Mouse (Mus musculus) stomach, embryonic 16.5 days (tissue): ENCODE data around the gene Rsl1d1. TPM values are rescaled to one million over a fixed set of nuclear protein-coding genes. Genes with fewer than 3 reads are reported as not detected.
"Not testable (repeated sequence)": the region's sequence is repeated elsewhere in the genome, so short reads cannot be mapped to it uniquely, and the experiment has no call there.

Experiments
- ATAC-seq: fragments of 200-750 bp; cut with Nextera tagmentation; 2 replicates; pipeline ENCODE4 v1.8.0; 2017; ENCODE audit warnings: moderate number of reproducible peaks, moderate TSS enrichment; ENCODE audit not compliant: insufficient read depth, low FRiP score
- H3K27ac ChIP-seq: fragments of 300-500 bp; sonication (generic); 2 replicates; pipeline ENCODE4 v1.5.1; 2014; ENCODE audit warnings: low read length
- H3K27me3 ChIP-seq: fragments of 300-500 bp; sonication (generic); 2 replicates; pipeline ENCODE4 v1.6.1; 2014; ENCODE audit warnings: low read length, control low read depth, mixed read lengths; ENCODE audit not compliant: control insufficient read depth, insufficient read depth
- H3K36me3 ChIP-seq: fragments of 300-500 bp; sonication (generic); 2 replicates; pipeline ENCODE4 v1.6.1; 2014; ENCODE audit warnings: low read length; ENCODE audit not compliant: control insufficient read depth, insufficient read depth
- H3K4me1 ChIP-seq: fragments of 300-500 bp; sonication (generic); 2 replicates; pipeline ENCODE4 v1.6.1; 2014; ENCODE audit warnings: low read length, control low read depth, mixed read lengths; ENCODE audit not compliant: control insufficient read depth, insufficient read depth
- H3K4me2 ChIP-seq: fragments of 300-500 bp; sonication (generic); 2 replicates; pipeline ENCODE4 v1.6.1; 2014; ENCODE audit warnings: low read depth, low read length, mixed read lengths
- H3K4me3 ChIP-seq: fragments of 300-500 bp; sonication (generic); replicated peaks from 2 replicates; pipeline ENCODE4 v1.5.1; 2014; ENCODE audit warnings: mild to moderate bottlenecking, low read length
- H3K9ac ChIP-seq: fragments of 300-500 bp; sonication (generic); 2 replicates; pipeline ENCODE4 v1.6.1; 2014; ENCODE audit warnings: low read length
- H3K9me3 ChIP-seq: fragments of 300-500 bp; sonication (generic); replicated peaks from 2 replicates; pipeline ENCODE4 v1.6.1; 2016; ENCODE audit warnings: low read length, control low read depth; ENCODE audit not compliant: control insufficient read depth
- WGBS: fragments of 180-500 bp; shearing (Covaris S2); extraction: QIAGEN DNeasy Blood & Tissue Kit; methylation state at CpG from one replicate; pipeline ENCODE4 v1.1.7; 2014; 5-methylcytosine and 5-hydroxymethylcytosine counted together
- microRNA-seq: library from miRNA; unstranded; fragments of <30 nt; microRNA quantifications from one replicate; pipeline ENCODE4, GENCODE M21; 2016
- polyA plus RNA-seq: library from polyadenylated mRNA; unstranded; fragments of >200 nt; fragmentation: Nextera tagmentation; extraction: Ambion mirVana; gene quantifications from 2 replicates; pipeline ENCODE4 v1.2.1, GENCODE M21; 2015

The Rsl1d1 gene
- polyA plus RNA-seq, 1 experiment from 2014 or later: 154 TPM

- Histone ChIP-seq H3K4me1 (peaks cover 20% of the 10 kb centered on the region), H3K4me2 (peak overlapping the region; percentile 86), H3K4me3 (peak overlapping the region; percentile 96), H3K27me3 (no peaks in the 10 kb centered on the region), H3K36me3 (no peaks in the 10 kb centered on the region), H3K9ac (peak overlapping the region; percentile 96), H3K27ac (peak overlapping the region; percentile 94), H3K9me3 (peaks cover 3% of the 10 kb centered on the region; the same call in 1 of the 2 replicates)
- ATAC-seq: no peak
- 10% methylated on average over 10 of the region's 10 CpGs for WGBS
Measured at GRCm38 (mm10) chr16:11174671-11175081, 28.5 kb downstream of the Rsl1d1 start.

- Histone ChIP-seq H3K9me3 (no peaks in the 10 kb centered on the region), H3K4me3 (no peak overlapping the region), H3K4me2 (no peak overlapping the region), H3K9ac (no peak overlapping the region), H3K27ac (no peak overlapping the region), H3K36me3 (no peaks in the 10 kb centered on the region), H3K4me1 (peaks cover 16% of the 10 kb centered on the region), H3K27me3 (no peaks in the 10 kb centered on the region)
- WGBS: 83% methylated on average over 6 of the region's 6 CpGs
- no peak for ATAC-seq
Measured at GRCm38 (mm10) chr16:11171679-11172078, 31.5 kb downstream of the Rsl1d1 start.

GRCm38 (mm10) chr16:11166431-11166830 is 36.7 kb downstream of the Rsl1d1 start:
- no peak overlapping the region for H3K9ac ChIP-seq
- no peaks in the 10 kb centered on the region for H3K27me3 ChIP-seq
- peaks cover 8% of the 10 kb centered on the region; the same call in 1 of the 2 replicates for H3K36me3 ChIP-seq
- no peak for ATAC-seq
- H3K4me2 ChIP-seq: no peak overlapping the region
- no peaks in the 10 kb centered on the region for H3K4me1 ChIP-seq
- WGBS: 91% methylated on average over 2 of the region's 2 CpGs
- no peaks in the 10 kb centered on the region for H3K9me3 ChIP-seq
- no peak overlapping the region for H3K4me3 ChIP-seq
- no peak overlapping the region for H3K27ac ChIP-seq

GRCm38 (mm10) chr16:11164695-11165255 is 38.4 kb downstream of the Rsl1d1 start:
- WGBS: 76% methylated on average over 3 of the region's 3 CpGs
- no peaks in the 10 kb centered on the region for H3K9me3 ChIP-seq
- no peak overlapping the region for H3K9ac ChIP-seq

GRCm38 (mm10) chr16:11157721-11158120 is 45.4 kb downstream of the Rsl1d1 start:
- H3K27ac ChIP-seq, H3K9ac ChIP-seq, H3K9me3 ChIP-seq, H3K4me3 ChIP-seq, H3K4me1 ChIP-seq, H3K27me3 ChIP-seq, H3K4me2 ChIP-seq, ATAC-seq: not testable (repeated sequence)
- H3K36me3 ChIP-seq: peaks cover 32% of the 10 kb centered on the region
- 33% methylated on average over 1 of the region's 3 CpGs for whole genome bisulfite sequencing

More at GRCm38 (mm10) chr16:11164695-11165255, 38.4 kb downstream of the Rsl1d1 start:
- H3K4me3 ChIP-seq: no peak overlapping the region
- peaks cover 12% of the 10 kb centered on the region; the same call in 1 of the 2 replicates for H3K36me3 ChIP-seq
- ATAC-seq: no peak
- no peak overlapping the region for H3K4me2 ChIP-seq
- no peak overlapping the region for H3K27ac ChIP-seq
- no peaks in the 10 kb centered on the region for H3K4me1 ChIP-seq
- no peaks in the 10 kb centered on the region for H3K27me3 ChIP-seq

- Histone ChIP-seq H3K36me3 (peaks cover 27% of the 10 kb centered on the region), H3K4me3 (no peak overlapping the region), H3K9ac (no peak overlapping the region), H3K4me2 (no peak overlapping the region), H3K27me3 (no peaks in the 10 kb centered on the region), H3K27ac (no peak overlapping the region), H3K4me1 (no peaks in the 10 kb centered on the region), H3K9me3 (no peaks in the 10 kb centered on the region)
- ATAC-seq: no peak
Measured at GRCm38 (mm10) chr16:11154500-11154899, 48.6 kb downstream of the Rsl1d1 start.

GRCm38 (mm10) chr16:11143706-11144483 is 59.2 kb downstream of the Rsl1d1 start:
- H3K4me3 ChIP-seq, H3K9ac ChIP-seq, H3K4me2 ChIP-seq, H3K27ac ChIP-seq, H3K27me3 ChIP-seq, H3K9me3 ChIP-seq, ATAC-seq, H3K4me1 ChIP-seq: not testable (repeated sequence)
- 19% methylated on average over 54 of the region's 56 CpGs for WGBS
- peaks cover 28% of the 10 kb centered on the region for H3K36me3 ChIP-seq

Small RNA genes within 50 kb of the gene (microRNA-seq; reads per million reads assigned to microRNA genes)
- 85.4 reads per million, percentile 54 among the genes with 10 or more reads in this experiment for gene Gm23935

Other genes with a start within 250 kb of the Rsl1d1 start
- 23.6 and 26.4 TPM in 2 replicates for gene Snn, start 142.4 kb downstream of the Rsl1d1 start, polyA plus RNA-seq
- gene Litaf, start 137.2 kb downstream of the Rsl1d1 start, polyA plus RNA-seq: 94.2 and 103 TPM in 2 replicates
- gene Txndc11, start 68.7 kb downstream of the Rsl1d1 start, polyA plus RNA-seq: 32.0 and 34.0 TPM in 2 replicates
- gene Zc3h7a, start 26.9 kb downstream of the Rsl1d1 start, polyA plus RNA-seq: 111 and 117 TPM in 2 replicates
- 49.2 and 50.5 TPM in 2 replicates for gene Gspt1, start 51.0 kb upstream of the Rsl1d1 start, polyA plus RNA-seq
- not detected in 2 replicates for gene Tnfrsf17, start 110.5 kb upstream of the Rsl1d1 start, polyA plus RNA-seq
- 9.0 and 10.2 TPM in 2 replicates for gene Snx29, start 119.6 kb upstream of the Rsl1d1 start, polyA plus RNA-seq